Mouse (Mus musculus) heart, embryonic 16.5 days (tissue): ENCODE measurements at regions not wholly inside any gene's neighbourhood (a gene's known extent, or its start where the extent isn't known, plus 50 kb on each side); places are given as distances from the start of the nearest gene placed in this dataset.

Source experiments
- ATAC-seq: fragments of 200-750 bp; cut with Nextera tagmentation; replicated peaks from 2 replicates; pipeline ENCODE4 v1.8.0; 2017; ENCODE audit warnings: moderate number of reproducible peaks; ENCODE audit not compliant: insufficient read depth, low FRiP score; ENCODE audit errors: extremely low read depth
- H3K27ac ChIP-seq: fragments of 300-500 bp; sonication (generic); 2 replicates; pipeline ENCODE4 v1.5.1; 2014; ENCODE audit warnings: mild to moderate bottlenecking, low read length, control low read depth, moderate library complexity
- H3K27me3 ChIP-seq: fragments of 300-500 bp; sonication (generic); 2 replicates; pipeline ENCODE4 v1.6.1; 2014; ENCODE audit warnings: low read length, mixed read lengths; ENCODE audit not compliant: control insufficient read depth, insufficient read depth
- H3K36me3 ChIP-seq: fragments of 300-500 bp; sonication (generic); 2 replicates; pipeline ENCODE4 v1.6.1; 2014; ENCODE audit not compliant: control insufficient read depth, insufficient read depth
- H3K4me1 ChIP-seq: fragments of 300-500 bp; sonication (generic); 2 replicates; pipeline ENCODE4 v1.6.1; 2014; ENCODE audit warnings: low read length, mixed read lengths; ENCODE audit not compliant: control insufficient read depth, insufficient read depth
- H3K4me2 ChIP-seq: fragments of 300-500 bp; sonication (generic); 2 replicates; pipeline ENCODE4 v1.6.1; 2014; ENCODE audit warnings: low read depth, mild to moderate bottlenecking, control low read depth, low read length
- H3K4me3 ChIP-seq: fragments of 300-500 bp; sonication (generic); 2 replicates; pipeline ENCODE4 v1.5.1; 2014; ENCODE audit warnings: mild to moderate bottlenecking, control low read depth, low read length
- H3K9ac ChIP-seq: fragments of 300-500 bp; sonication (generic); 2 replicates; pipeline ENCODE4 v1.6.1; 2014; ENCODE audit warnings: low read length, control low read depth
- H3K9me3 ChIP-seq: fragments of 300-500 bp; sonication (generic); replicated peaks from 2 replicates; pipeline ENCODE4 v1.6.1; 2016; ENCODE audit warnings: low read length; ENCODE audit not compliant: control insufficient read depth
- WGBS: fragments of 180-500 bp; shearing (Covaris S2); extraction: QIAGEN DNeasy Blood & Tissue Kit; methylation state at CpG from one replicate; pipeline ENCODE4 v1.1.7; 2014; 5-methylcytosine and 5-hydroxymethylcytosine counted together

GRCm38 (mm10) chr1:114781914-114782313 lies 902.6 kb upstream of the Cntnap5a start:
- no peak overlapping the region for H3K9ac ChIP-seq
- WGBS, result 51% methylated on average over 3 of the region's 3 CpGs
- H3K4me1 ChIP-seq, result no peaks in the 10 kb centered on the region
- H3K36me3 ChIP-seq, result no peaks in the 10 kb centered on the region
- no peaks in the 10 kb centered on the region for H3K27me3 ChIP-seq
- no peak overlapping the region for H3K4me3 ChIP-seq
- ATAC-seq, result peak; percentile 73
- no peaks in the 10 kb centered on the region; the same call in 1 of the 2 replicates for H3K9me3 ChIP-seq
- no peak overlapping the region for H3K4me2 ChIP-seq
- H3K27ac ChIP-seq, result no peak overlapping the region
